Mouse (Mus musculus) 3T3-L1 (cell line): Measurements from ENCODE around the gene Snap47.
"Not testable (repeated sequence)": the region's sequence is repeated elsewhere in the genome, so short reads cannot be mapped to it uniquely, and the experiment has no call there.

ENCODE experiments used
- DNase-seq: peaks from one replicate; pipeline ENCODE4 v3.0.0-alpha.2; 2015; ENCODE audit warnings: low read depth, low spot score

Gene Snap47

DNA sequence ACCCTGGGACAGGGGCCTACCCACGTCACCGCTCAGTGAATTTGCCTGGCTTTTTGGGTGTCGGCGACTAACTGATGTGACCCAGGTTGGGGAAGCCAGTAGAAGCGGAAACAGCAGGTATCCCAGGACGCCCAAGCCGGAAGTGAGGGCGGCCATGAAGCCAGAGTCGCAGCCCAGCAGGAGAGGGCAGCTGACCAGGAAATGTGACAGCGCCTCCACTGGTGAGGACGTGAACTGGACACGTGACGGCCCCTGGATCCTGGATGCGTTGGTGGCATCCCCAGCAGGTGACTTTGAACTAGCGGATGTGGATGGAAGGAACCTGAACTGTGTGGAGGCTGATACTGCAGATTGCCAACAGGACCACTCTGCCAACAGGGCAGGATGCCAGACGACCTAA is 75.5 kb downstream of the Snap47 start, which contains the start of gene Prss38:
Gene Prss38, minus strand, starts transcription at position 183 of the 400 bp plus-strand sequence.
- no peak for DNase-seq

DNA sequence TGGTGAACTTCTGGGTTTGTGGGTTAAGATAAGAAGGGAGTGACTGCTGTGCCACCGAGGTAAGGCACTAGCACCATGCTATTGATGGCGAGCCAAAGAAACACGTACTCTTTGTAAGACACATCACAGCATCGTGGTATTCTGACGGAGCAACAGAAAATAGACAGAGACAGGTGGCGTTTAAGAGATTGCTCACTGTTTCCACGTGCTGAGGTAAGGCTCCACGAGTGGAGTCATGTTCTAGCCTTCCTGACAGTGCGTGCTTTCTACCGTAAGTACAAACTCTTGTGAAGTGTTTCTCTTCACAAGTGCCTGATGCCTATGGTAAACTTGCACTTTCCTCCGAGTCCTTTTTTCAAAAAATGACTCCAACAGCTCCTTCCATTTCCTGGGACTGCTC is 81.1 kb downstream of the Snap47 start:
- DNase-seq: no peak

DNA sequence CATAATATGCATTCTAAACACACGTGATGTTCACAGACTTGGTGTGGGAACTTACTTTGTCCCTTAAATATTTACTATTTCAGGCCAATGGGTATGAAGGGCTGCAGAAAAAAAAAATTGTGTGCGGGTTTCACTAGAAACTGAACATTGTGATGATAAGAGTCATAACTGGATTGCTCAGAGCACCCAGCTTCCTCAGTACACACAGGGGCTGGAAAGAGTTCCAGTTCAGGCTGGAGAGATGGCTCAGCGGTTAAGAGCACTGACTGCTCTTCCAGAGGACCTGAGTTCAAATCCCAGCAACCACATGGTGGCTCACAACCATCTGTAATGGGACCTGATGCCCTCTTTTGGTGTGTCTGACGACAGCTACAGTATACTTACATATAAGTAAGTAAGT is 83.0 kb downstream of the Snap47 start:
- not testable (repeated sequence) for DNase-seq

DNA sequence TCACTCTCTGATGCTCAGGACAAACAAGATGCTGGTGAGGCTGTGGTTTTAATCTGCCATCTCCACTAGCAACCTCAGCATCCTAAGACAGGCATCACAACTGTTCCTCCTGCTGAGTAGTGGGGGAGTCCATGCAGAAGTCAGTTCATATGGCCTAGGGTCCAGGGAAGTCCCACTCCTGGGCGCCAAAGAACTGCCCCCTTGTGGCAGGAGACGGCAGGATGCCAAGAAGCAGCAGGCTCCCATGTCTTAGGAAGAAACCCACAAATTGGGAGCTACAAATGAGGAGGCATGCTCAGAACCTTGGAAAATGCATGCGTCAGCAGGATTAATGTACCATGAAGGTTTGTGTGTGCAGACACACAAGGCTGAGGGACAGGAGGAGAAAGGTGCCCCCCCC is 84.4 kb downstream of the Snap47 start:
- peak; percentile 23 for DNase-seq

DNA sequence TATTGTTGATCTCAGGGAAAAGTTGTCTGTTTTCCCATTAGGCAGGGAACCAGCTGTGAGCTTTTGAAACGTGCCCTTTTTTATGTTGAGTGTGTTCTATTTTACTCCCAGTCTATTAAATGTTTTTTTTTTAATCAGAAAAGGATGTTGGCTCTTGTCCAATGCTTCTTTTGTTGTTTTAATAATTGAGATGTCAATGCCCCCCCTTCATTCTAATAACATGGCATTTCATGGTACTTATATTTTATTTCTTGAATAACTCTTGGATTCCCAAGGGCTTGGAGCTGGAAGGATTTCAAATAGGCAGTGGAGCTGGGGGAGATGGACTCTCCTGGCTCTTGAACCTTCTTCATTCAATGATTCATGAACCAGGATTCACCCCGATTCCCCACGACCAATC is 85.0 kb downstream of the Snap47 start:
- no peak for DNase-seq

DNA sequence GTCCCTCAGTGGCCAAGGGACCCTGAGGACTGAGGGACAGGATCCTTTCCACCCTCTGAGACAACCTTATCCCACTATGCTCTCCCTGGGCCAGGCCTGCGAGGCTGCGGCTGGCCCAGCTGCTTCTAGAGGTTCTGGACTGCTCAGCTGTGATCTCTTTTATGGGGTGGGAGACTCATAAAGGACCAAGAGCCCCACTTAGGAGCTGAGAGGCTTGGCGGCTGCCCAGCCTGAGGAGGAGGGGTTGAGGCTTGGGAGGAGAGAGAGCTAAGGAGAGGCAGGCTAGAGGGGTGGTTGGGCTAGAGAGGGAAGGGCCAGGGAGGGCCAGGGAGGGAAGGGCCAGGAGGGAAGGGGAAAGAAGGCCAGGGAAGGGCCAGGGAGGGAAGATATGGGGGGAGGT is 86.6 kb downstream of the Snap47 start:
- DNase-seq: no peak

DNA sequence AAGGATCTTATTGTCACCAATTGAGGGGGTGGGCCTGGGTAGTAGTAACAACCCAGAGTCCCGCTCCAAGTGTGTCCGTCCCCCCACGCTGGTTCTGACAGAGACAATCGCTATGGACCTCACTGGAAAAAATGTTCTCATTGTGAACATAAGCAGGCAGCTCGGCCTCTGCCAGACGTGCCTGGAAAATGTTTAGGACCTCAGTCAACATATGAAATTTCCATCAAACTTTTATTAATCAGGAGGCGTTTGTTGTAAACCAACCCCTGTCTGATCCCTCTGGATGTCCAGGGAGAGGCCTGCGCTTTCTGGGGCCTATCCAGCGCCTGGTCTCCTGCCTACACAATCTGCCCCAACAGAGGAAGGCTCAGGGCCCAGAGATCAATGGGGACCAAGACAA is 87.0 kb downstream of the Snap47 start:
- DNase-seq: no peak

DNA sequence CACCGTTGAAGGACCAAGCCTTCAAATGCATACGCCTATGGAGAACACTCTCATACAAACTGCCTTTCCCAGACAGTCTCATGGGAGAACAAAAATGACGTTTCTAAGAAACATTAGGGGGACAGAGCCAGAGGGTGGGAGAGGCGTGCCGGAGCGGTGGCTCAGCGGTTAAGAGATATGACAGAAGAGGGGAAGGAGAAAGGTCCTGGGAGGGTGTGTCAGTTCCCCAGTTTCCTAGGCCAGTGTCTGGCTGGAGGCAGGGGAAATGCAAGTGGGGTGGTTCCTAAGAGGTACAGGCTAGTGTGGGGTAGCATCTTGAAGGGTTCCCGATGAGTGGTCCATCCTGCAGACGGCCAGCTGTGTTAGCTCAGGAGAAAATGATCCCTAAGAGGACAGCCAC is 89.7 kb downstream of the Snap47 start:
- DNase-seq: no peak
